Mouse (Mus musculus) neural tube, embryonic 13.5 days (tissue): ENCODE data around the gene Lfng. TPM values are rescaled to one million over a fixed set of nuclear protein-coding genes. Genes with fewer than 3 reads are reported as not detected.
A peak's percentile ranks its signal among the peaks of the same experiment; 100 is the strongest.

Experiments
- ATAC-seq: fragments of 200-750 bp; cut with Nextera tagmentation; 2 replicates; pipeline ENCODE4 v1.8.0; 2017; ENCODE audit warnings: low read depth, mild to moderate bottlenecking, moderate TSS enrichment, moderate library complexity
- H3K27ac ChIP-seq: fragments of 300-500 bp; sonication (generic); replicated peaks from 2 replicates; pipeline ENCODE4 v1.5.1; 2015; ENCODE audit warnings: moderate library complexity, mild to moderate bottlenecking, inconsistent platforms
- H3K27me3 ChIP-seq: fragments of 300-500 bp; sonication (generic); 2 replicates; pipeline ENCODE4 v1.6.1; 2015; ENCODE audit warnings: mild to moderate bottlenecking, inconsistent platforms
- H3K36me3 ChIP-seq: fragments of 300-500 bp; sonication (generic); 2 replicates; pipeline ENCODE4 v1.6.1; 2015; ENCODE audit warnings: mild to moderate bottlenecking, inconsistent platforms
- H3K4me1 ChIP-seq: fragments of 300-500 bp; sonication (generic); replicated peaks from 2 replicates; pipeline ENCODE4 v1.6.1; 2015; ENCODE audit warnings: inconsistent platforms
- H3K4me2 ChIP-seq: fragments of 300-500 bp; sonication (generic); 2 replicates; pipeline ENCODE4 v1.6.1; 2015; ENCODE audit warnings: inconsistent platforms, mild to moderate bottlenecking, moderate library complexity
- H3K4me3 ChIP-seq: fragments of 300-500 bp; sonication (generic); 2 replicates; pipeline ENCODE4 v1.5.1; 2015; ENCODE audit warnings: mild to moderate bottlenecking, inconsistent platforms
- H3K9ac ChIP-seq: fragments of 300-500 bp; sonication (generic); 2 replicates; pipeline ENCODE4 v1.6.1; 2015; ENCODE audit warnings: moderate library complexity, mild to moderate bottlenecking, inconsistent platforms
- H3K9me3 ChIP-seq: fragments of 300-500 bp; sonication (generic); 2 replicates; pipeline ENCODE4 v1.6.1; 2016; ENCODE audit warnings: inconsistent platforms
- WGBS: fragments of 180-500 bp; shearing (Covaris S2); methylation state at CpG from one replicate; pipeline ENCODE4 v1.1.7; 2015; 5-methylcytosine and 5-hydroxymethylcytosine counted together
- polyA plus RNA-seq: library from polyadenylated mRNA; unstranded; fragments of >200 nt; fragmentation: Nextera tagmentation; extraction: Ambion mirVana; gene quantifications from 2 replicates; pipeline ENCODE4 v1.2.1, GENCODE M21; 2015

Gene Lfng
- polyA plus RNA-seq, 1 experiment from 2014 or later: 20.6 TPM

DNA sequence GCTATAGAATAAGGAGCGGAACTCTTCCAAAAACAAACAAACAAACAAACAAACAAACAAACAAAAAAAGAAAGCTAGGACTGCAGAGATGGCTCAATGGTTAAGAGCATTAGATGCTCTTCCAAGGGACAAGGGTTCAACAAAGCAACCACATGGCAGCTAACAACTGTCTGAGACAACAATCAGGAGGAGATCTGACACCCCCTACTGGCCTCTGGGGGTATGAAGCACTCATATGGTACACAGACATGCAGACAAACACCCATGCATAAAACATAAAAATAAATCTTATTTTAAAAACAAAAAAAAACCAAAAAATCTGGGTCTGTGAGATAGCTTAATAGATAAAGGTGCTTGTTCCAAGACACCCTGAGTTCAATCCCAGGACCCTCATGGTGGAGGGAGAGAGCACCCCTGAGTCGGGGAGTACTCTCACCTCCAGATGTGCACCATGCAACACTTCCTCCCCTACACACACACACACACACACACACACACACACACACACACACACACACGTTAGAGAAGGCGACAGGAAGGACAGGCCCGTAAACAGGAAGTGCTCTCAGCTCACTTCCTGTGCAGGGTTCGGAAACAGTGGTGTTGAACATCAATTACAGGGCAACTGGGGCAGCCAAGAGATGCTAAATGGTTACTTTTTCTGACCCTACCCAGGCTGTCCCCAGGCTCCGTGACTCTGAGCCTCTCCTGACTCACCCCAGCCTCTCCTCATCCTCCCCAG, 29.4 kb downstream of the Lfng start:
- Histone ChIP-seq H3K27me3 (no peaks in the 10 kb centered on the region), H3K36me3 (peaks cover 88% of the 10 kb centered on the region), H3K4me1 (peaks cover 54% of the 10 kb centered on the region), H3K9ac (peak overlapping the region; percentile 18; the same call in 1 of the 2 replicates), H3K27ac (peak overlapping the region; percentile 72), H3K9me3 (no peaks in the 10 kb centered on the region), H3K4me2 (peak overlapping the region; percentile 2; the same call in 1 of the 2 replicates), H3K4me3 (no peak overlapping the region)
- no peak for ATAC-seq
- 85% methylated on average over 7 of the region's 7 CpGs for WGBS

DNA sequence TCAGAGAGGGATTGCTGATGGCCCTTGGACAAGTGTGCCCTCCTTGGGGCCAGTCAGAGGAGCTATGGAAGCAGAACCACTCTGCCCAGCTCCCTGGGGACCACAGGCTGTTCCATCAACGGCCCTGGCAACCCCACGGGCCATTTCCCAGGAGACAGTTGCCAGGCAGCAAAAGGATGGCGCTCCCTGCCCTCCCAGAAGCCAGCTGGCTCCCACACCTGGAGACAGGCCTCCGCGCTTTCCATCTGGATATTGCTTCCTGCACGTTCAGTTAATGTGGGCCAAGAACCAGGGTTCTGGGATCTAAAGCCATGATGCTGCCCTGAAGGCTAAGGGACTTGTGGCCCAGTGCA, 29.9 kb downstream of the Lfng start:
- Histone ChIP-seq H3K27ac (peak overlapping the region; percentile 72), H3K36me3 (peaks cover 83% of the 10 kb centered on the region), H3K9me3 (no peaks in the 10 kb centered on the region), H3K4me3 (no peak overlapping the region), H3K4me1 (peaks cover 60% of the 10 kb centered on the region), H3K27me3 (no peaks in the 10 kb centered on the region), H3K4me2 (peak overlapping the region; percentile 2; the same call in 1 of the 2 replicates), H3K9ac (peak overlapping the region; percentile 18; the same call in 1 of the 2 replicates)
- no peak for ATAC-seq
- 43% methylated on average over 6 of the region's 6 CpGs for WGBS

DNA sequence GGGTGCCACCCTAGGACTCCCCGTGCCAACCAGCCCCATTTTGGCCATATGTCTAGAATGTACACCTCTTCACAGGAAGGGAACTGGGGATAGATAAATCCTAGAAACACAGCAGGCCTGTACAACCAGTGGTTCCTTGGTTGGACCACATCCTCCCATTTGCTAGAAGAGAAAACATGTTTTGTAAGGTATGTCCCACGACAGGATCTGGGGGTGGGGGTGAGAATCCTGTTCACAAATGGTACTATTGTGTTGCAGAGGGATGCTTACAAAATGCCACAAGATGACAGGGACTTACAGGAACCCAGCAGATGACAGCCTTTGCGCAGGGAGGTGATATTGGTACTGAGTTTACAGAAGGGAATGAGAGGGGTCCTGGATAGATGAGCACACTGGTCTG, 30.9 kb downstream of the Lfng start:
- peaks cover 69% of the 10 kb centered on the region for H3K4me1 ChIP-seq
- H3K4me2 ChIP-seq: no peak overlapping the region
- no peak overlapping the region for H3K27ac ChIP-seq
- H3K27me3 ChIP-seq: no peaks in the 10 kb centered on the region
- 0 out of 2 replicates have a peak overlapping the region, but pooled peaks have one; percentile 34 for H3K9ac ChIP-seq
- H3K36me3 ChIP-seq: peaks cover 74% of the 10 kb centered on the region
- no peak overlapping the region for H3K4me3 ChIP-seq
- no peak for ATAC-seq
- no peaks in the 10 kb centered on the region for H3K9me3 ChIP-seq
- 93% methylated on average over 3 of the region's 3 CpGs for WGBS

DNA sequence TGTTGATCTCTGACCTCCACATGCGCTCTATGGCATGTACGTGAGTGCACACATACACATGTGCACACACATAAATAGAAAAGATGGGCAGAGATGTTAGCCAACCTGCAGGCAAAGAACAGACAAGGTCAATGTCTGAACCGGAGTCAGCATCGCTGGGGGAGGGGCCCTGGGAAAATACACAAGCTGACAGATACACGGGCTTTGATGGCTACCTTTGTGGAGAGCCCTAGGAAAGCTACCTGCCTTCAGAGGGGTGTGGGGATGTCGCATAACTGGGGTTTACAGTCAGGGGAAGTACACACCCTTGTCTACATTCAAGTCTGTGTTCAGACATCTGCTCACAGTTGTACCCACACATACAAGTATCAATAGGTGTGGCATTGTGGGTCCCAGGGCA, 31.4 kb downstream of the Lfng start:
- no peak overlapping the region for H3K4me2 ChIP-seq
- no peak overlapping the region for H3K27ac ChIP-seq
- peaks cover 70% of the 10 kb centered on the region for H3K36me3 ChIP-seq
- no peaks in the 10 kb centered on the region for H3K9me3 ChIP-seq
- 90% methylated on average over 6 of the region's 6 CpGs for WGBS
- H3K4me3 ChIP-seq: no peak overlapping the region
- no peaks in the 10 kb centered on the region for H3K27me3 ChIP-seq
- ATAC-seq: no peak
- H3K4me1 ChIP-seq: peaks cover 74% of the 10 kb centered on the region
- H3K9ac ChIP-seq: no peak overlapping the region

DNA sequence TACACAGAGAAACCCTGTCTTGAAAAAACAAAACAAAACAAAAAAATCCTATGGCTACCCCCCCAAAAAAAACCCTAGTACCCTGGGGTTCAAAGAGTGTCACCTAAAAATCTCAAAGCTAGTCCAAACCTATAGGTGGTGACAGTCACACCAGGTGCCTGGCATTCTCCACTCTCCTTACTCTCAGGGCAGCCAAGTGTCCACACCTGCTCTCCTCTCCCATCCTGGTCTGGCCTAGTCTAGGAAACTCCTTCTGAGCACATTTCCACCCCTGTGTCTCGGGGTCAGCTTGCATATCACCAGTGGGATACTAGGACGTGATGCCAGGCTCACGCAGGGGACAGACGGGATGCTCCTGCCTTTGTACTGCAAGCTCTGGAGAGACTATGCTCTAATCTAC, 32.2 kb downstream of the Lfng start:
- peaks cover 82% of the 10 kb centered on the region for H3K4me1 ChIP-seq
- no peak for ATAC-seq
- no peak overlapping the region for H3K4me3 ChIP-seq
- 82% methylated on average over 4 of the region's 4 CpGs for WGBS
- peak overlapping the region; percentile 56 for H3K27ac ChIP-seq
- H3K9ac ChIP-seq: no peak overlapping the region
- peaks cover 70% of the 10 kb centered on the region for H3K36me3 ChIP-seq
- no peaks in the 10 kb centered on the region for H3K27me3 ChIP-seq
- no peak overlapping the region for H3K4me2 ChIP-seq
- H3K9me3 ChIP-seq: no peaks in the 10 kb centered on the region

DNA sequence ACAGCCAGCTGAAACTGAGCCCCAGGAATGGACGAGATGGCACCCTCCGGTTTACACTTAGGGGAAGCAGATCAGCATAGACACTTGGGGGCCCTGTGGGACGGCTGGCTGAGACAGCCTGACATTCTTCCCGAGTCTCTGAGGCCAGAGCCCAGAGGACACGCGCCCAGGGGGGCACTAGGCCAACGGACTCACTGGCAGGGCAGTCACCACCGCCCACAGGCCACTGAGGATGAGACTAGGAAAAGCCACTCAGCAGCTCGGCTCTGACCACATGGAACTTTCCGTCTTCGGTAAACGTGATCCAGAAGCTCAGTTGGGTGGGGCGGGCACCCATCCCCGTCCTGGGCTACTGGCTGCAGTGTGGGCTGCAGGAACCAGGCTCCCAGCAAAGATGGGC, 32.8 kb downstream of the Lfng start:
- no peaks in the 10 kb centered on the region for H3K27me3 ChIP-seq
- no peak overlapping the region for H3K4me2 ChIP-seq
- peaks cover 69% of the 10 kb centered on the region for H3K36me3 ChIP-seq
- ATAC-seq: no peak
- 76% methylated on average over 14 of the region's 14 CpGs for WGBS
- no peak overlapping the region for H3K4me3 ChIP-seq
- H3K27ac ChIP-seq: peak overlapping the region; percentile 56; the same call in 1 of the 2 replicates
- H3K9ac ChIP-seq: no peak overlapping the region
- peaks cover 88% of the 10 kb centered on the region for H3K4me1 ChIP-seq
- H3K9me3 ChIP-seq: no peaks in the 10 kb centered on the region

DNA sequence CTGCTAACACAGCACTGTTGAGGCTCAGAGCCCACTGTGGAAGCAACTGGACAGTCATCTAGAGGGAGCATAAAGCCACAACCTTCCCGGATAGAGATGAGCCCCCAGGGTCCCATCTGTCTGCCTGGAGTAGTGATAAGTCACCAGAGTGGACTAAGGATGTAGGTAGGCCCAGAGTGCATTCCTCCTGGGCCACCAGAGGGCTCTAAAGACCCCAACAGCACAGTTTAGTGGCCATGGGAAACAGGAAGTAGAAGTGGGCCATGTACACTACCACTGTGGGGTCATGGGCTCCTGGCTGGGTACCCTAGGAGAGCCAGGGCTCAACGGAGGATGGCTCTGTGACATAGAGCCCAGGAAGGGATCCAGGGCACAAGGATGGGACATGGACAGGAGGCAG, 33.7 kb downstream of the Lfng start:
- peaks cover 66% of the 10 kb centered on the region for H3K36me3 ChIP-seq
- H3K4me1 ChIP-seq: peaks cover 95% of the 10 kb centered on the region
- no peak overlapping the region for H3K4me3 ChIP-seq
- 51% methylated on average over 2 of the region's 2 CpGs for WGBS
- ATAC-seq: no peak
- H3K4me2 ChIP-seq: no peak overlapping the region; the same call in 1 of the 2 replicates
- H3K27me3 ChIP-seq: no peaks in the 10 kb centered on the region
- 0 out of 2 replicates have a peak overlapping the region, but pooled peaks have one; percentile 45 for H3K9ac ChIP-seq
- peak overlapping the region; percentile 56 for H3K27ac ChIP-seq
- H3K9me3 ChIP-seq: no peaks in the 10 kb centered on the region

DNA sequence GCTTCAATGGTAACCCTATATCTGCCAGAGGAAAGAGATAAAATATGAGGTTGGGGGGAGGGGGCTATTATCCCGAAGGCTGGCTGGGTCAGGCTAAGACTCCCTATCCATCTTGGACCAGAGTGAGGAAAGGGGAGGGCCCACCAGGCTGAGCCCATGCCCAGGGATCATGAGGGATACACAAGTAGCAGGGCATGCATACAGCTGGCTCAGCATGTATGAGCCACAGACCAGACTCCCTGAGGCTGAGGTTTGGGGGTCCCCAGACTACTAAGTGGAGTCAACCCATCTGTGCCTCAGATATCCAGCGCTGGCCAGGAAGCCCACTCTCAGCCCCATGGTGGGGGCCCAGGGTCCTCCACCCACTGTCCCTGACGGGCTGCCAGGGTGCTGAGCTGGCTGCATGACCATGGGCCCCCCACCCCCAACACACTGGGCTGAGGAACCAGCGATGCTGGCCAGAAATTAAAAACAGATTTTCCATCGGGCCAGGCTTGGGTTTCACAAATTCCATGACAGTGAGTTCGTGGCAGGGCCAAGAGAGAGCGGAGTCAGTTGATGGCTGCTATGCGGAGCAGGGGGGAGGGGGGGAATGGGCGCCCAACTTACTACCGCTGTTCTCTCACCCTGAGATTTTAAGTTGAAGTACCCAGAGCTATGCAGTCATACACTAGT, 34.3 kb downstream of the Lfng start:
- Histone ChIP-seq H3K27ac (peak overlapping the region; percentile 56), H3K4me2 (peak overlapping the region; percentile 2; the same call in 1 of the 2 replicates), H3K4me3 (no peak overlapping the region), H3K27me3 (no peaks in the 10 kb centered on the region), H3K9me3 (no peaks in the 10 kb centered on the region), H3K36me3 (peaks cover 61% of the 10 kb centered on the region), H3K4me1 (peaks cover 99% of the 10 kb centered on the region), H3K9ac (peak overlapping the region; percentile 45; the same call in 1 of the 2 replicates)
- ATAC-seq: no peak
- WGBS: 67% methylated on average over 10 of the region's 10 CpGs

DNA sequence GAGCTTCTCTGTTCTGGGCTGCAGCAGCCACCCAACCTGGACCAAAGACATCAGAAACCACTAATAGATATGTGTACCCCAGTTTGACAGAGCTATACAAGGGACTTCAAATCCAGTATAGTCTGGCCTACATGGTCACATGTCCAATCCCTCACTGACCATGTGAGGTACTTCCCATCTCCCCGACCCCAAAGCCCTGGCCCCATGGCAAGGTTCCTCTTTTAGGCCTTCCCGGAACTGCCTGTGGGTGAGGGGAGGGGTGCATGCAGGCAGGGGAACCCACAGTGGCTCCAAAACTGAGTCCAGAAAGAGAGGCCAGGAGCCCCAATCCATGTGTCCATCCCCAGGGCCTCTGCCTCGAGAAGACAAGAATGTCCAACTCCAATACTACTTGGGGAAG, 35.0 kb downstream of the Lfng start:
- Histone ChIP-seq H3K4me3 (no peak overlapping the region), H3K27me3 (no peaks in the 10 kb centered on the region), H3K9ac (peak overlapping the region; percentile 45; the same call in 1 of the 2 replicates), H3K4me2 (peak overlapping the region; percentile 2; the same call in 1 of the 2 replicates), H3K36me3 (peaks cover 59% of the 10 kb centered on the region), H3K4me1 (peaks cover 99% of the 10 kb centered on the region), H3K27ac (peak overlapping the region; percentile 56; the same call in 1 of the 2 replicates), H3K9me3 (no peaks in the 10 kb centered on the region)
- WGBS: 80% methylated on average over 3 of the region's 3 CpGs
- no peak for ATAC-seq

DNA sequence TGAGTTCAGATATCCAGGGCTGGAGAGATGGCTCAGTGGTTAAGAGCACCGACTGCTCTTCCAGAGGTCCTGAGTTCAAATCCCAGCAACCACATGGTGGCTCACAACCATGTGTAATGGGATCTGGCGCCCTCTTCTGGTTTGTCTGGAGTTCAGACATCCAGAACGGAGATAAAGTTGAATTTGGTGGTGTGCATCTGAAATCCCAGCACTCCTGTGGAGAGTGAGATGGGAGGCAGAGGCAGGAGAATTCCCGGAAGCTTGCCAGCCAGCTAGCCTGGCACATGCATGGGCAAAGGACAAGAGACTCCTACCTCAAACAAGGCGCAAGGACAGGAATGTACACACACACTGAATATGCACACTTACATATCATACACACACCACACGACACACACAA, 37.1 kb downstream of the Lfng start:
- Histone ChIP-seq H3K27me3 (no peaks in the 10 kb centered on the region), H3K4me1 (peaks cover 87% of the 10 kb centered on the region)

DNA sequence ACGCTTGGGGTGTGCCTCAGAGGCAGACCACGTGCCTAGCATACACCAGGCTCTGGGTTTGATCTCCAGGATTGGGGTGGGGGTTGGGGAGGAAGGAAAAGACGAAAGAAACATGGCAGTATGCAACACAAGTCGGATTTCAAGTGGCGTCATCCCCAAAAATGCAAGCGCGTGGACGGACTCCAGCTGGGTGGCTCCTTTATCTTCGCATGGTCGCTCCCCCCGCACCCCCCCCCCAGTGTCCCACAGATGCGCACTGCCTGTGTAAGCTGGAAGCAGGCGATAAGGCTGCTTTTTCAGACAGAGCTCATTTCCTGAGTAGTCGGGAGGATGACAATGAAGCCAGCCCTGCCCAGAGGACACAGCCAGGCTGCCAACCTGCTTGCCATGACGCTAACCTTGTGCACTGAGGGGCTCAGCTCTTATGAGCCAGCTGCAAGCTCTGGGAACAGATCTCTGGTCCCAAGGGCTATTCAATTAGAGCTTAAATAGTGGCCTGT, 37.6 kb downstream of the Lfng start:
- H3K4me3 ChIP-seq: peak overlapping the region; percentile 99
- H3K27me3 ChIP-seq: no peaks in the 10 kb centered on the region
- peaks cover 87% of the 10 kb centered on the region for H3K4me1 ChIP-seq
- no peaks in the 10 kb centered on the region for H3K9me3 ChIP-seq
- H3K9ac ChIP-seq: peak overlapping the region; percentile 100
- peaks cover 33% of the 10 kb centered on the region for H3K36me3 ChIP-seq
- 68% methylated on average over 15 of the region's 15 CpGs for WGBS
- peak overlapping the region; percentile 46 for H3K27ac ChIP-seq
- ATAC-seq: no peak
- H3K4me2 ChIP-seq: peak overlapping the region; percentile 100

More for the DNA sequence above, 37.1 kb downstream of the Lfng start:
- peaks cover 38% of the 10 kb centered on the region for H3K36me3 ChIP-seq
- peak overlapping the region; percentile 46; the same call in 1 of the 2 replicates for H3K27ac ChIP-seq
- H3K4me2 ChIP-seq: peak overlapping the region; percentile 100
- no peak for ATAC-seq
- H3K9me3 ChIP-seq: no peaks in the 10 kb centered on the region
- 91% methylated on average over 6 of the region's 6 CpGs for WGBS
- no peak overlapping the region for H3K9ac ChIP-seq
- H3K4me3 ChIP-seq: no peak overlapping the region

DNA sequence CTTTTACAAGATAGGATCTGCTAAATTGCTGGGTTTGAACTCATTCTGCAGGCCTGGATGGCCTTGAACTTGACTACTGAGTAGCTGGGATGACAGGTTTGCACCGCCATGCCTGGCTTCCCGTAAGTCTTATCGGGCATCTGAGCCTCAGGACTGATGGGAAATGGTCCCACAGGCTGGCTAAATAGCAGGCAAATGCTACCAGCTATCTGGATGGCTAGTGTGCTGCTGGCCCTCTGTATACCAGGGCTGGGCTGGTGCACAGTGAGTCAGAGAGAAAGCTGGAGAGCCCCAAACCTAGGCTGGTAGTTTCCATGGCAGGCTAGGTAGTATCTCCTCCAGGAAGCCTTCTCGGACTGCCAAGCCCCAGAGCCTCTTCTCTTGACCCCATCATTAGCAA, 38.3 kb downstream of the Lfng start:
- Histone ChIP-seq H3K4me2 (peak overlapping the region; percentile 100), H3K9ac (peak overlapping the region; percentile 100), H3K9me3 (no peaks in the 10 kb centered on the region), H3K4me3 (peak overlapping the region; percentile 99), H3K27me3 (no peaks in the 10 kb centered on the region), H3K27ac (peak overlapping the region; percentile 46), H3K36me3 (peaks cover 26% of the 10 kb centered on the region), H3K4me1 (peaks cover 85% of the 10 kb centered on the region)
- no peak for ATAC-seq
- WGBS: 82% methylated on average over 4 of the region's 4 CpGs
